Mouse (Mus musculus): ENCODE data around the gene Pard6b.

Pard6b gene

DNA sequence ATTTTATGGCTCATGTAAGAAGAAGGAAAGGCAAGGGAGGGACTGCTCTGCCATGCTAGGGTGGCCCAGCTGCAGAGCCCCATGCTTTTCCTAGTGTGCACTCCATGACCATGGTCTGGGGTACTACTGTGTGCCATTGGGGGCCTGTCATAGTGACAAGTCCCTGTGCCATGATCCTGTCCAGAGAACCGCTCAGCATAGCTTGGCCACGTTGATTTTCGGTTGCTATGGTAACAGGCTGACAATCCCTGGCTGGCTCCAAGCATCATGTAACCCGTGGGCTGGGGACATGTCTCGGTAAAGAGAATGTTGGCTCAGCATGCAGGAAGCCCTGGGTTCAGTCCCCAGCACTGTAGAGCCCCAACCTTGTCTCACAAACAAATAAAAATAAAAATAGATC is 63.0 kb downstream of the Pard6b start:
- no peak for DNase-seq

GRCm38 (mm10) chr2:168145437-168145836 is 64.6 kb downstream of the Pard6b start:
- no peak for DNase-seq

GRCm38 (mm10) chr2:168147722-168148432 is 67.1 kb downstream of the Pard6b start:
- no peak for DNase-seq

GRCm38 (mm10) chr2:168149241-168149640 is 68.4 kb downstream of the Pard6b start:
- DNase-seq: no peak
